Mouse (Mus musculus): Measurements from ENCODE around the gene Tdrd6. TPM values are rescaled to one million over a fixed set of nuclear protein-coding genes. Genes with fewer than 3 reads are reported as not detected.

The Tdrd6 gene
- total RNA-seq, 4 experiments from 2014 or later: not detected

GRCm38 (mm10) chr17:43612221-43612620 is 17.9 kb downstream of the Tdrd6 start:
- DNase-seq: no peak

- DNase-seq: peak; percentile 3
Measured at GRCm38 (mm10) chr17:43611586-43611985, 18.5 kb downstream of the Tdrd6 start.

DNA sequence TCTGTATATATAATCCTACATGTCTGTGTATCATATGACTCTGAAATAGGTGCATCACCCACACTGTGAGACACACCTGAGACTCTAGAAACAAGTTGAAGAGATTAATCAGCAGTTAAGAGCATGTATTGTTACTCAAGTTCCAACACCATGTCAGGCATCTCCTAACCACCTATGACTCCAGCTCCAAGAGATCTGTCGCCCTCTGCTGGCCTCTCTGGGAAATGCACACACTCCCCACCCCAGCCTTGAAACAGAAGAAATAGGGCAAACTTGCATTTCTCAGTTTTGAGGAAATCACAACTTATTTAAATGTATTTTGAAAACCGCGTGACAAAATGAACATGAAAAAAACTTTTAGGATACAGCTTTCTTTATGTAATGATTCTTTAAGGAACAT is 23.4 kb downstream of the Tdrd6 start:
- peak; percentile 37 for DNase-seq

- DNase-seq: no peak
Measured at GRCm38 (mm10) chr17:43598706-43599105, 31.4 kb downstream of the Tdrd6 start.

DNA sequence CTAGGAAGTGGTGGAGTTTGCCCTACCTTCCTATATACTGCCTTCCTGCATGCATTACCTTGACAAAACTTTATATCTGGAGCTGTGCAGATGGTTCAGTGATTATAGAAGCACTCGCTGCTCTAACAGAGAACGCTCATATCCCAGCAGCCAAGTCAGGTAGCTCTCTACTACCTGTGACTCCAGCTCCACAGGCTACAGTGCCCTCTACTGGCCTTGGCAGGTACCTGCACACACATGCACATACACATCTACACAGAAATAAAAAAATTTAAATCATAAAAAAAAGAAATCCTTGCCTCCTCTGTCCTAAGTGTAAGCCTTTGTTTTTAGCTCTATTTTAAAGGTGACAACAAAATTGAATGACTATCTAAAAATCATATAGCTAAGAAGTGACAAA is 32.4 kb downstream of the Tdrd6 start:
- no peak for DNase-seq

DNA sequence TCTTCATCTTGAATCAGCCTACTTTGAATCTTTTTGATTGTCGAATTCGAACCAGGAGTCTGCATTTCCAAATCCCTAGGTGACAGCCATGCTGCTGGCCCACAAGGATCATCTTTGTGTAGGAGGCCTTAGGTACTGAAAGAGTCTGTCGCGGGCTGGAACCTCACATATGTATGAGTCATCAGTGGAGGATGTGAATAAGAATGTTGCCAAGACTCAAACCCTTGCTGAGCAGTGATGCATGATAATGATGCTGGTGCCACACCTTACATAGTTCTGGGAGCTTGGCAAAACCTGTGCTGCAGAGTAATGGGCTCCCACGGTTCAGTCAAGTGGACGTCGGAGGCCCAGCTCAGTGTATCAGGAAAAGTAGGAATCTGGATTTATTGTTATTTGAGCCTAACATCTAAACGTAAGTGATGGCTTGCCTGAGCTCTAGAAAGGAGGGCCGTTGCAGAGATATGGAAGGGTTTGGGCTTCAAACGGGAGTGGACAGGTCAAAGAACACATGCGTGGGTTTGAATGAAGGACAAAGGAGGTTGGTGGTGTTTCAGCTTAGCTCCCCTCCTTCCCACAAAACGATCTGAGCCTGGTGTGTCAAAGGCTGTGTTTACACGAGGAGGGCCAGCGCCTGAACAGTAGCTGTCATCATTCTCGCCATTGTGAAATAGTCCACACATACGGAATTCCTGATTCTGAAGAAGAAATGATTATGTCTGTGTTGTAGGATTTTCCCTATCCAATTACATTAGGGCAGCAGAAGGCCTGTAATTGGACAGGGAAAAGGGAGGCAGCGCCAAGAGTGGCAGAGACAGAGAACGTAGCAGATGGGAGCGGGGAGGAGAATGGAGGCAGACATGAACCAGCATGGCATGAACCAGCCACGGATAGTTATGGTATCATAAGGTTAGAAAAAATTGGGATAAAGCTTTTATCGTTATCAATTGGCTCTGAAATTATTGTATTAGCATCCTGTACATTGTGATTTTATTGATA is 37.5 kb downstream of the Tdrd6 start:
- DNase-seq: no peak

DNA sequence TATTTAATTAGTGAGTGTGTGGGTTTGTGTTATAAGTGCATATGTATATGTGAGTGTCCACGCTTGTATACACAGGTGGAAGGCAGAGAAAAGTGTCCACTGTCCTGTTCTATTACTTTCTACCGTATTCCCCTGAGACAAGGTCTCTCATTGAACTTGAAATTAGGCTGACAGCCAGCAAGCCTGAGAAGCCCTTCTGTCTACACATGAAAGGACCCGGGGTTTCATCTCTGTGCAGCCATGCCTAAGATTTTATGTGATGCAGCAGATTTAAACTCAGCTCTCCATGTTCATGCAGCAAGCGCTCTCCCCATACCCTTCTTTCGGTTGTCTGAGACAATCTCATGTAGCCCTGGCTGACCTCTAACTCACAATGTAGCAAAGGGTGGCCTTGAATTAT is 39.6 kb downstream of the Tdrd6 start:
- DNase-seq: no peak

GRCm38 (mm10) chr17:43589750-43590149 is 40.3 kb downstream of the Tdrd6 start:
- DNase-seq: no peak

- no peak for DNase-seq
Measured at GRCm38 (mm10) chr17:43587278-43587677, 42.8 kb downstream of the Tdrd6 start.

GRCm38 (mm10) chr17:43584771-43585170 is 45.3 kb downstream of the Tdrd6 start:
- no peak for DNase-seq

DNA sequence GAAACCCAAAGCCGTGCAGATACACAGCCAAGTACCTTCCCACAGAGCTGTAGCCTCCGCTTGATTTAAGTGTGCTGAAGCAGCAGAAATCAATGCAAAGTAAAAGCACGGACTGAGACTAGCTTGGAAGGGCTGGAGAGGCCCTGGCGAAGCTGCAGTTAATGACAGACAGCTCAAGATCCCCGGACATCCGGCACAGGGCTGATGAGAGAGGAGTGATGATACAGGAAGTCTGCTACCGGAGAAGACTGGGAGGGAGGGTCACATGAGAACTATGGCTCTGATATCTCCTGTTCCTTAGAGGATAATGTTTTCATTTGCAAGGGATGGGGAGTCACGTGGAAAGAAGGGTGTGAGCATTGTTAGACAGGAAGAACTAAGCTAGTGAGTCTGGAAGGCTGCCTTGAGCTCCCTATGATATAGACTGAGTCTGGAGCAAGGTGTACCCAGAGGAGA is 49.1 kb downstream of the Tdrd6 start:
- DNase-seq: no peak

- no peak for DNase-seq
Measured at GRCm38 (mm10) chr17:43580456-43580855, 49.6 kb downstream of the Tdrd6 start.

- no peak for DNase-seq
Measured at GRCm38 (mm10) chr17:43573624-43574073, 56.5 kb downstream of the Tdrd6 start.

- no peak for DNase-seq
Measured at GRCm38 (mm10) chr17:43569287-43569686, 60.8 kb downstream of the Tdrd6 start.

DNA sequence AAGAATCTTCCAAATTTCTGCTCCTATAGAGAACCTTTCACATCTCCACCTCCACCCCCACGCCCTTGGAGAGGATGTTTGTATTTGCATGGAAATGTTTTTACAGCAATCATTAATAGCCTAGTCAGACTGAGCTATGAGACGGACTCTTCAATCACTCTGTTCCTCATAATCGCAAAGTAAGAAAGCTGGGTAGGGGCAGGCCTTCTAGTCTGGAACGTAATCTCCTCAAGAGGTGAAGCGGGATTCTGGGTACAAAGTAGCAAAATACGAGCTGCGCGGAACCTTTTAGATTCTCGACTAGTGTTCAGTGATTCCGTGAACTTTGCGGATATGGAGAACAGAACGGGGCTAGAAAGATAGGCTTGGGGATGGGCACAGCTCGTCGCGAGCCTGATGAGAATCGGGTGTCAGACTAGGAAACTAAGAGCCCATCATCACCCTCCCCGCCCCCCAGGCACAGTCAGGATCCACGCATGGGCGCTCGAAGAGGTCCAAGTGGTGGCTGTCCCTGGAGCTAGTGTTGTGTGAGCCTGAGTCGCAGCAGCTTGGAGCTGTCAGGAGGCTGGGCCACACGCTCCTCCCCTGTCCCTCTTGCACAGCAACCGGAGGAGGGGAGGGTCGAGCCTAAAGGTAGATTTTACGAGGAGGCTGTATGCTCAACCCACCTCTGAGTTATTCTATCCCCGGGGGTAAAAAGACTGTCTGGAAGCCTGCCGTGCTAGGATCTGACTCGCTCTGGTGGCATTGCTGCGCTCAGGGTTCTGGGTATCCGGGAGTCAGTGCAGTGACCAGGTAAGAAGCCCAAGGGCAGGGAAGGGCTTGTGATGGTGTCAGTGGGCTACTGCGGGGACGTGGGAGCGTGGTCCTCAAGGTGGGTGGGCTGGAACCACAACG is 61.9 kb downstream of the Tdrd6 start, which contains the start of gene Pla2g7:
Gene Pla2g7, plus strand, starts transcription at position 107 of the 897 bp plus-strand sequence.
- no peak for DNase-seq

- DNase-seq: no peak
Measured at GRCm38 (mm10) chr17:43567593-43567991, 62.5 kb downstream of the Tdrd6 start.

Other genes starting within 250 kb of the Tdrd6 start
- gene Mep1a, start 127.5 kb downstream of the Tdrd6 start, total RNA-seq (2022): not detected
- gene Ankrd66, start 86.7 kb downstream of the Tdrd6 start, total RNA-seq (2022): under 1 TPM in 1 of 4 experiments, not detected in 3; 0.30 TPM
- 10 to 100 TPM; 15.0 to 22.2 (median 17.6) TPM for gene Pla2g7, start 62.2 kb downstream of the Tdrd6 start, total RNA-seq (2022)
- gene Slc25a27, start 36.9 kb upstream of the Tdrd6 start, total RNA-seq (2022): 10 to 100 TPM in 1 of 4 experiments, 1 to 10 TPM in 3; 4.0 to 11.1 (median 7.0) TPM
- gene Cyp39a1, start 37.1 kb upstream of the Tdrd6 start, total RNA-seq (2022): 1 to 10 TPM; 2.4 to 4.3 (median 3.1) TPM
- 1 to 10 TPM; 7.2 to 8.7 (median 7.9) TPM for gene Rcan2, start 171.1 kb upstream of the Tdrd6 start, total RNA-seq (2022)

Measured in adrenal gland, adult 8-10 months (tissue).